Mouse (Mus musculus) monocyte, adult 2 months (primary cell): ENCODE data around the gene Zfyve27.

ENCODE experiments used
- DNase-seq, 2 experiments: peaks; one replicate each; pipeline ENCODE4 v3.0.0; 2022; ENCODE audit warnings: low spot score in 2 of 2, low read depth in 1 of 2

Gene Zfyve27

DNA sequence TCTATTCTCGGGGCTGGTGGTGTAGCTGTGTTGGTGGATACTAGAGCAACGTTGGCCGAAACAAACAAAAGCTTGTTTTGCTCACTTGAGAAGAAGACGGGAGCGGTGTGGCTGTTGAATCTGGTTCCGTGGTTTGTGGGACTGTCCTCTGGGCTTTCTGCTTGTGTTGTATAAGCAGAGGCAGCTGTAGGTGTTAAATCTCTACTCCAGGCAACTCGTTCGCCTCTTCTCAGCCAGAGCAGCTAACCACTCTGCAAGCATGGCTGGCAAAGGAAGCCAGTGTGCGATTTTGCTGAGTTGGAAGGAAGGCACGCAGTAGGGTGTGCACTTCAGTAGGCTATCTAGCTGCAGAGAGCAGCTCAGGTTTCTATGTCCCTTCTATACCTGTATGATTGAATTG lies 62.7 kb downstream of the Zfyve27 start:
- DNase-seq, result no peak

DNA sequence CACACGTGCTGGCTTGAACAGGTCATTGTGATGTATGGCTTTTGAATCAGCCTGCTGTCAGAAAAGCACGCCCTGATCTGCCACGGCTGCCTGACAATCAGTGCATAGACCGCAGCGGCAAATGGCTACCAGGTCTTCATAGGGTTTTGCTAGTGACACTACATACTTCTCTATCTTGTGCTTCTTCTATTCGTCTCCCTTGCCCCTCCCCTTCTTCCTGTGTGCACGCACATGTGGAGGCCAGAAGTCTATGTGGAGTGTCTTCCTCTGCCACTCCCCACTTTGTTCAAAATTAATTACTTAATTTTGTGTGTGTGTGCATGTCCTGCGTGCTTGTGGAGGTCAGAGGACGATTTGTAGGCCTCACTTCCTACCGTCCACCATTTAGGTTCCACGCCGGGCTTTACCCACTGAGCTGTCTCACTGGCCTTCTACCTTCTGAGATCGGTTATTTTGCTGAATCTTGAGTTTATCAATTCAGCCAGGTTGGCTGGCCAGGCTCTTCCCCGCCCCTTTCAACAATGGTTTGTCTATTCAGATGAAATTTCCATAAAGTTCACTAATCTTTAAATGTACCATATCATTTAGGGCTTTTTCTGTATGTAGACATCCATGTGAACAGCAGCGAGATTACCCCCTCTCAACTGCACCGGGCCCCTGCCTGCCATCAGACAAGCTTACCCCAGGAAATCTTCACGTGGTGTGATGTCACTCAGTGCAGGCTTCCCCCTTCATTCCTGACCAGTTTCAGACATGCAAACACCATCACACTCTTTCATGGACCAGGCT lies 65.9 kb downstream of the Zfyve27 start:
- DNase-seq, result no peak

DNA sequence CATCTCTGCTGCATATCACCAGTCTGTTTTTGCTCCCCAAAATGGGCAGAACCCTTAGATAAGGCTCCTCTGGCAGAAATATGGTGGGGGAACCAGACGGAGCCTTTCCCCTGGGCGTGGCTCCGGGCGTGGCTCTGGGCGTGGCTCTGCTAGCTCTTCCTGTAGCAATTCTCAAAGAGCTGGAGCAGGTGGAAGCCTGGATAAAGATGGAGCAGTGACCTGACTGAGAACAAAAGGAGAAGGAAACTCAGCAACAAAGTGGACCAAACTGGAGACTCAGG lies 66.5 kb downstream of the Zfyve27 start:
- no peak for DNase-seq

DNA sequence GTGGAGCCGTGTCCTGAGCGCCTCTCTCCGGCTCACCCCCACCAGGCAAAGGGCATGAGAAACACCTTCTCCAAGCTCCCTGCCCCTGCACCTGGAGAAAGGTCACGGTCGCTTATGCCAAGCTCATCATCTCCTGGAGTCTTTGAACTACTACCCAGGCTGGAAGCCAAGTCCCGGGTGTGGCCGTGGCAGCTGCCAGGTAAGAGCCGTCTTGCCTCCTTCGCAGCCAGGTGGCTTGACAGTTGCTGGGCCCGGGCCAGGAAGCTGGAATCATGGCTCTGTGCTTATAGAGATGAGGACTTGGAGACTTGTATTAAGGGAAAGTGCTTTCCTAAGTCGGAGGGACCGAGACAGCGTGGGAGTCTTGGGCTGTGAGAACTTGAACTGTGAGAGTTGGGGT lies 67.2 kb downstream of the Zfyve27 start:
- DNase-seq, result no peak

DNA sequence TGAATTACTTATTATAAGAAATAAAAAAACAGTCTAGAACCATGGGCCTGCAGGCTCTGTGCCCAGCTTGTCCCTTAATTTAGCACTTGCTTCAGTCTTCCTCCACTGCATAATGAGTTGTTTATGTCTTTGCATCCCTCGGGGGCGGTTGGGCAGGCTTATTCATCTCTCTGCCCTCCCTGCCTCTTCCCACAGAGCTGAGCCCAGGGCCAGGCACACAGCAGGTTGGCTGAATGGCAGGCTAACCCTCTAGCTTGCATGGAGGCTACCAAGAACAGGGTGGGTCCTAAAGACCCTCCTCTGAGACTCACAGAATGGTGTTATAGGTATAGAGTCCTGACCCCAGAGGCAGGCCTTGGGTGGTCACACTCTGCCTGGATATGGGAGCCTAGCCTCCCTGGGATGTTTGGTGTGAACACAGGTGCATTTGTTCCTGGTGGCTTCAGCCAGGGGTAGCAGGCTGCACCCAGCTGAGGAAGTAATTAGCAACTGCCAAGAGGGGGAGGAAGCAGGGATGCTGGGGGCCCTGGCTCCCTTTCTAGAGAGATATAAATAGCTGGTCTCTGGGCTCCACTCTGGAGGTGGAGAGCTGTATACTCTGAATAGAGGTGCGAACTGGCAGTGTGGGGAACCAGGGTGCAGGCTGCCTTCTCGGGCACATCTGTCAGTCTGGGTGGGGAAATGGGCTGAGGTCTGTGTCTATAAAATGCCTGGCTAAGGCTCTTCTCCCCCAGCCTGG lies 74.0 kb downstream of the Zfyve27 start:
- no peak for DNase-seq

DNA sequence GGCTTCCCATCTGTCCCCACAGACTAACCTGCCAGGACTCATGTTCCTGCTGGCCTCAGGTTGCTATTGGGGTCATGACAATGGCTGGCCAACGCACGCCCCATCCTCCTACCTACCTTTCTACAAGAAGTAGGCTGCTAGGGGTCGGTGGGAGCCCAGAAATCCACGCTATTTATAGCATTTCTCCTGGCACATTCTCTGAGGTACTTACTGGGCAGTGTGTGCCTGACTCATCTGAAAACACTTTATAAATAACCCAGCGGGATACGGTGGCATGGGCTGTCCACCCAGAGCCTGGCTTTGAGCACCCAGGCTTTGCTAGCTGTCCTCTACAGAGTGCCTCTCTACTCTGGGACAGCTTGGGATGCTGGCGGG lies 74.6 kb downstream of the Zfyve27 start:
- no peak for DNase-seq

DNA sequence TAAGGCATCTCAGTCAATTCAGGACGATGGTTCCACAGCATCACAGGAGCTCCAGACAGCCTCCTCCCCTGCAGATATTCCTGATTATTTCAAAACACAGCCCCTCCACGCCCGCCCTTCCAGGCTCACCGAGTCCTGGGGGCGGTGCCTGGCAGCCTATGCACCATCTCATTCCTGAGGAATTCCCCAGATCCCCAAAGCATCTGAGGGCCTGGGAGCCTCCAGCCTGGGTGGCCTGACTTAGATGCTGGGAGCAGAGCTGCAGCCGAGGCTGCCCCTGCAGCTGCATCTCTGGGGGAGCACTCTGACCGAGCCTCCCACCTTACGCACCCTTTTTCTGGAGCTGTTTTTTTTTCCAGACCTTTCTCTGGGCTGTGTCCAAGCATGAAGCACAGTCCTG lies 77.1 kb downstream of the Zfyve27 start:
- DNase-seq, result no peak

DNA sequence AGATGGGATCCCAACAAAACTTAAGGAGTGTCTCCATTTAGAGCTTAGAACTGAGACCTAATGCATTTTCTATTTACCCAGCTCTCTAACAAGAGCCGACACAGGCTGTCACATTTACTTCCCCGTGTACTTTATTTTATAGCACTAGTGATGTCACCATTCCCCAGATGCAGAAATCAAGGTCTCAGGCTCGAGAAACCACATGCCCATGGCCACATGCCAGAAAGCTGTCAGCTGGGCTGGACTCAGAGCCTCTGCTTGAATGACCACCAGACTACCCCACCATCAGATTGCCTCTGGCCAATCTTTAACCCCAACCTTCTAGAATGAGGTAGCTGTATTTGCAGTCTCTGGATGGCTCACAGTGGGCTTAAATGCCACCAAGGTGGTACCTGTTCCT lies 79.7 kb downstream of the Zfyve27 start:
- DNase-seq, result no peak
